Mouse (Mus musculus): Measurements from ENCODE around the gene Map1lc3a. TPM values are rescaled to one million over a fixed set of nuclear protein-coding genes. Genes with fewer than 3 reads are reported as not detected.

The Map1lc3a gene
- 905 TPM for polyA plus RNA-seq (2014; fragmentation: Illumina TruSeq; extraction: RNeasy Lipid Tissue Mini Kit (QIAGEN cat#74804); ENCODE audit: low read depth, low replicate concordance)

DNA sequence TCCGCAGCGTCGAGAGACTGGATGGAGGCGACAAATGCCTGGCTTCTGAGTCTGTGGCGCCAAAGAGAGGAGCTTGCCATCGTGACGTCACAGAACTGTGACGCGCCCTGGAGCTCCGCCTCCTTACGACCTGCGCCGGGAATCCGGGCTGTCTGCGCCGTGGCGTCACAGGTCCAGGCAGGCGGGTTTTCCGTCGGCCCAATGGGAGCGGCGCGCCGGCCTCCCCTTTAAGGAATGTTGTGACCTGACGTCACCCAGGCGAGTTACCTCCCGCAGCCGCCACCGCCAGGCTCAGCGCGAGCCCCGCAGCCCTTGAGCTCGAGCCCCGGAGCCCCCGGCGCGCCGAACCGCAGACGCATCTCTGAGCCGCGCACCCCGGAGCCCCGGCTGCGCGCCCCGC is at the start of gene Map1lc3a:
Gene Map1lc3a (plus strand): TSS at position 103 of the 400 bp plus-strand sequence.

DNA sequence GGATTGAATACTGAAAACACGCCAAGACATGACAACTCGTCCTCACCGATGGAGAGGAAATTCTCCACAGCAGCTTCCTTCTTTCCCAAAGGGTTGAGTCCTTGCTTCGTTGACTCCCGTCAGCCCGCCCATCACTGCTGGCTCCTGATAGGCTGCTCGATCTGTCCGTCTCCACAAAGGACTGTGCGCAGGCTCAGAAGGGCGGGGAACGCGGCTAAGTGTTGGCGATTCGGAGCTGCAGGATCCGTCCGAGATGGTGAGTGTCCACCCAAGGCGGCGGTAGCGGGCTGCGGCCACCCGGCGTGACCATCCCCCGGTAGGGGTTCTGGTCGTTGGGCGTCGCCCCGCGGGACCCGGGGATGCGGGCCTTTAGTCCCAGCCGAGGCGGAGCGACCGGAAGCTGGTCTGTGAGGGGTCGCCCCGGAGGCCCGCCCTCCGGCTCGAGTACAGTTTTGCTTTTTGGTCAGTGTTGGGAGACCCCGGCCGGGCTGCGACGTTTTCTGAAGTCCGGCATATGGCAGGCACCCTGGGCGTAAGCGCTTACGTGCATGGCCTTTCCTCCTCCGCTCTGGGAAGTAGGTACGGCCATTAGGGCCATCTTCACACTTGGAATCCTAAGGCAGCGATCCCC is 39.6 kb upstream of the Map1lc3a start, which contains the start of gene Dynlrb1:
Gene Dynlrb1 (plus strand): TSS at position 172 of the 631 bp plus-strand sequence.

Other genes starting within 250 kb of the Map1lc3a start
- gene Ahcy, start 201.8 kb upstream of the Map1lc3a start, polyA plus RNA-seq (2014; fragmentation: Illumina TruSeq; extraction: RNeasy Lipid Tissue Mini Kit (QIAGEN cat#74804); ENCODE audit: low read depth, low replicate concordance) = 28.2 TPM
- gene Itch, start 142.8 kb upstream of the Map1lc3a start, polyA plus RNA-seq (2014; fragmentation: Illumina TruSeq; extraction: RNeasy Lipid Tissue Mini Kit (QIAGEN cat#74804); ENCODE audit: low read depth, low replicate concordance) = 19.6 TPM
- 246 TPM for gene Dynlrb1, start 39.8 kb upstream of the Map1lc3a start, polyA plus RNA-seq (2014; fragmentation: Illumina TruSeq; extraction: RNeasy Lipid Tissue Mini Kit (QIAGEN cat#74804); ENCODE audit: low read depth, low replicate concordance)
- 37.9 TPM for gene Pigu, start 81.1 kb downstream of the Map1lc3a start, polyA plus RNA-seq (2014; fragmentation: Illumina TruSeq; extraction: RNeasy Lipid Tissue Mini Kit (QIAGEN cat#74804); ENCODE audit: low read depth, low replicate concordance)
- gene Trp53inp2, start 104.8 kb downstream of the Map1lc3a start, polyA plus RNA-seq (2014; fragmentation: Illumina TruSeq; extraction: RNeasy Lipid Tissue Mini Kit (QIAGEN cat#74804); ENCODE audit: low read depth, low replicate concordance) = 449 TPM
- 18.3 TPM for gene Ncoa6, start 197.6 kb downstream of the Map1lc3a start, polyA plus RNA-seq (2014; fragmentation: Illumina TruSeq; extraction: RNeasy Lipid Tissue Mini Kit (QIAGEN cat#74804); ENCODE audit: low read depth, low replicate concordance)
- 38.2 TPM for gene Acss2, start 241.7 kb downstream of the Map1lc3a start, polyA plus RNA-seq (2014; fragmentation: Illumina TruSeq; extraction: RNeasy Lipid Tissue Mini Kit (QIAGEN cat#74804); ENCODE audit: low read depth, low replicate concordance)
- gene Ggt7, start 241.9 kb downstream of the Map1lc3a start, polyA plus RNA-seq (2014; fragmentation: Illumina TruSeq; extraction: RNeasy Lipid Tissue Mini Kit (QIAGEN cat#74804); ENCODE audit: low read depth, low replicate concordance) = 1.6 TPM

Data from heart, adult 10 weeks (tissue).